Mouse (Mus musculus) c-Kit-positive CD71-negative TER-119-negative erythroid progenitor cells, embryonic 14.5 days (primary cell): ENCODE measurements around the gene Serpind1.
A peak's percentile ranks its signal among the peaks of the same experiment; 100 is the strongest.

Source experiments
- DNase-seq: peaks from one replicate; pipeline ENCODE4 v3.0.0-alpha.2; 2013; ENCODE audit warnings: low read depth

Serpind1 gene

GRCm38 (mm10) chr16:17331116-17331515 lies at the start of gene Serpind1:
Serpind1 (plus strand) TSS chr16:17331371.
- DNase-seq: no peak

DNA sequence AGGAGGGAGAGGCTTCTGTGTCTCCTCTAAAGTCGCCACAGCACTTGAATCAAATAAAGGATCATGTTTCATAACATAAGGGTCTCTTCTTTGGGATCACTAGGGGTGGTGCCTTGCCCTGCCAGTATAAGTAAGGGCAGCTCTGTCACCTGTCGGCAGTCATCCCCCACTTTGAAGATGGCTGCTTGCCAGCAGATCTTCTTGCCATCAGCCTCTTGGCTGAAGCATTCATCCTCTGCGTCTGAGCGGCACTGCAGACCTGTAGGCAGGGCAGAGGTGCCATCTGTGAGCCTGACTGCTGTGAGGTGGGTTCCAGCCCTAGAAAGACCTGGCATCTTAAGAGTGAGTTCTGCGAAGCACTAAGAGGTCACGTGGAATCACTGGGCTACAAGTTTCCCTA lies 48.0 kb upstream of the Serpind1 start:
- DNase-seq: no peak

DNA sequence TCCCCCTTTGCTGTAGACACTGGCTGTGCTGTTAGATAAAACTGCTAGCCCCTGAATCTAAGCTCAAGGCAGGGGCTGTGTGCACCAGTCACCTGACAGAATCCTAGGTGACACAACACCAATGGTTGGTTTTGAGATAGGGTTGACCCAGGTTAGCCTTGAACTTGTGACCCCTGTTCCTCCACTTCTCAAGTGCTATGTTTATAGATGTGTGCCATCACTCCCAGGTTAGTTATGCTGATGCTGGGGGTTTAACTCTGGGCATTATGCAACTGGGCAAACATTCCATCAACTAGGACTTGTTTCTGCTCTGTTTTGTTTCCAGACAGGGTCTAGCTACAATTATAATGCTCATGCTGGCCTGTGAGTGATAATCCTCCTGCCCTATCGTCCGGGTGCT lies 44.1 kb upstream of the Serpind1 start:
- DNase-seq: no peak

- DNase-seq: no peak
These were observed 40.2 kb upstream of the Serpind1 start for GRCm38 (mm10) chr16:17291016-17291415.

DNA sequence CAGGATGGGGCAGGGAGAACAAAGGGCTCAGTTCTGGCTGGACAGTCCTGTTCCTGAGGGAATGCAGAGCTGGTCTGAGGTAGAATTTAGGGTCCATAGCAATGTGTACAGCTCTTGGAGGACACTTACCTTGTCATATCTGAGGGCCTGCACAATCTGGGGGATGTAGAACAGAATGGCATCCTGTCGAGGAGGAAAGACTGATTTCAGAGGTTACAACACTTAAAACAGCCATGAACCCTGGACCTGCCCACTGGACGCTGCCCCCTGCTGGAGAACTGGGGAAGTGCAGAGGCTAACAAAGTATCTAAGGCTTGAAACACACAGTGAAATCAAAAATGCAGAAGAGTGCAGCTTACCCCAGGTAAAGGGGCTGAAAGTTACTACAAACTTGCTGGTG lies 38.4 kb upstream of the Serpind1 start:
- peak; percentile 63 for DNase-seq

GRCm38 (mm10) chr16:17300818-17301217 lies 30.4 kb upstream of the Serpind1 start:
- no peak for DNase-seq

DNA sequence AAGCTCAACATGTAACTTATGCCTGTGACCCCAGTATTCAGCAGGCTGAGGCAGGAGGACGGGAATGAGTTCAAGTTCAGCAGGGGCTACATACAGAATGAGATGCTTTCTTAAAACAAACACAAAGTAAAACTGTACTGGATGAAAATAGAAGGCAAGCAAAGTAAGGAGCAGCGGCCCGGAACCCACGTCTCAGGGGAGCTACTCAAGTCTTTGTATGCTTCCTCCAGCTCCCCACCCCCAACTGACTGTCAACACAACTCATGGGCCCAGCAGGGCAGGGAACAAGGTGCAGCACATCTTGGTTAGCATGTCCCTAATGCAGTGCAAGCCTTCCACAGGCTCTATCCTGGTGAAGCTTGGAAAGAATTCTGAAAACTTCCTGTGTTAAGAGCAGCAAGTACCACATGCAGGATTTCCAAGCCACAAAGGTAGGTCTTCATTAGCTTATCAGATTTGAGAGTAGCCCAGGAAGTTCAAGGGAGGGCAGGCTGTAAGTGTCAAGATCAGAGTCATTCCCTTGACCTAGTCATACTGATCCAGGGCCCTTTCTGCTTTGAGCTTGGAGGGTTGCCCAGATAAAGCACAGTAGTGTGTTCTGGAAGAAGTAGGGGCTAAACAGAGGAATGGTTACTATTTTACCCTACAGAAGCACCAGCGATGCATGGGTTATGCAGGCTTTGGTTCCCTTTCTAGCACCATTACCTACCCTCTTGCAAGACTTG lies 27.5 kb upstream of the Serpind1 start:
- DNase-seq: no peak

- no peak for DNase-seq
These were observed 23.7 kb upstream of the Serpind1 start for GRCm38 (mm10) chr16:17307461-17307860.

DNA sequence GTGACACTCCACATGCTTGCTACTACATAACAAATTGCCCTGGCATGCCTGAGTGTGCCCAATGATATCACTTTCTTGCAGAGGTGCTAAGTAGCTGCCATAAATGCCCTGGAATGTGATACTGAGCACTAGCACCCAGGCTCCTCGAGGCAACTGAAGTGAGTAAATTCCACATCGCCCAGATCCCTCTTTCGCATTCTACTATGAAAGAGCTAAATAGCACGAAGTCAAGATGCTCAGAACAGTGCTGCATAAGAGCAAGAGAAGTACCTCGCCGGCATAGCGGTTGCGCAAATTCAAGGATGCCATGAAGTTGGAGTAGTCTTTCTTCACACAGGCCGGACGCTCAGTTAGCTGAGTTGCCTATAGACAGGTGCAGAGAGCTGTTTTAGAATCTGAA lies 22.1 kb upstream of the Serpind1 start:
- no peak for DNase-seq

GRCm38 (mm10) chr16:17312531-17312930 lies 18.6 kb upstream of the Serpind1 start:
- no peak for DNase-seq

DNA sequence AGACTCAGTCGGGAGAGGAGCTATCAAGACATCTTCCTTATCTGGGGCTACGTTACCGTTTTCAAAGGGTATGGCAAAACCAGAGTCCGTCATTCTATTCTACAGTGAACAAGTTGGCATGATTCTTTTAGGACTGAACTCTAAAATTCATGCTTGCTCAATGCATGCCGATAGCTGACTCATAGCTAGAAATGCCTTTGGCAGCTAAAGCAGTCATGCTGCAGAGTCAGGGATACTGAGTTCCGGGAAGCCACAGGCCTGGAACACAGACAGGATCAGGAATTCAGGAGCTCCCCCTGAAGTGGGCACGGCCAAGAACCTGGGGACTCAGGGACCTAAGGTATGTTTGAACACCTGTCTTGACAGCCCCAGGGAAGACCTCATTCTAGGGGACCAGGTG lies 14.6 kb upstream of the Serpind1 start:
- no peak for DNase-seq

DNA sequence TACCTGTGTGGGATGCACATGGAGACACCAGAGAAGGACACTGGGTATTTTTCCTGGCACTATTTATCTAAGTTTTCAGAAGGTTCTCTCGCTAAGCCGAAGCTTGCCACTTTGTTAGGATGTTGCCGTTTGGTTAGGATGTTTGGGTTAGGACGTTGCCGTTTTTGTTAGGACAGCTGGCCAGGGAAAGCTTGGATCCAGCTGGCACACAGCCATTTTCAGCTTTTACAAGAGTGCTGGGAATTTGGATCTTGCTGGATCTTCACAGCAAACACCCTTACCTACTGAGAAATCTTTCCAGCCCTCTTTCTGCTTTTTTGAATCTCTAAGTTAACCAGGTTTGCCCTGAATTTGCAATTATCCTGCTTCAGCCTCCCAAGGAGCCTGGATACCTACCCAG lies 9.7 kb upstream of the Serpind1 start:
- no peak for DNase-seq

DNA sequence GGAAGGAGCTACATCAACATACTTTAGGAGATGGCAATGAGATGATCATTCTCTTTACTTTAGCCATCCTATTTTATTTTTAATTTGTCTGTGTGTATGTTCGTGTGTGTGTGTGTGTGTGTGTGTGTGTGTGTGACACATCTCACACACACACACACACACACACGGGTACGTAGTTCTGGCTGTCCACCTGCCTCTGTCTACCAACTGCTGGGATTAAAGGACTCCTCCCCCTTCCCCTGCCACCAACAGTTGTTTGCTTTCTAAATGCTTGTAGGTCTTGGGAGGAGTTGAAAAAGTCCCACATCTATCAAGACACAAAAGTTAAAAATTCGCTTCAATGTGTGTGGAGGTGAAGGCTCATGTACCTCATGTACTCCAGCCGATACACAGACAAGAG lies 6.4 kb upstream of the Serpind1 start:
- DNase-seq: no peak

DNA sequence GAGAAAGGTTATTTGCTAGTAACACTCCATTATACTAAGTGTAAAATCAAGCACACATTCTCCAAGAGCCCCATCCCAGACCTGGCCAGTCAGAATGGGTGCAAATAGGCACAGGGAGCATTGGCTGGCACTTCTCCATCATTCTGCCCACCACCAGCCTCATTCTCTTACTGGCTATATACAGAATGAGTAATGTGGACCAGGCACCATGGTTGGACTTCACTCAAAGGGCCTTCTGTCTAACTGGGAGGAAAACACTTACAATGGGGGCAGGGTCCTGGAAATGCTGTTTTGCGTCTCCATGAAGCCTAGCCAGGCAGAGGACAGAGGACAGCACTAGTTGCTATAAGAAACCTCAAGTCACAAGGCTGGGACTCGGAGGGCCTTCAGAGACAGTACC lies 5.1 kb upstream of the Serpind1 start:
- no peak for DNase-seq

GRCm38 (mm10) chr16:17329848-17330570 lies 1.2 kb upstream of the Serpind1 start:
- no peak for DNase-seq

DNA sequence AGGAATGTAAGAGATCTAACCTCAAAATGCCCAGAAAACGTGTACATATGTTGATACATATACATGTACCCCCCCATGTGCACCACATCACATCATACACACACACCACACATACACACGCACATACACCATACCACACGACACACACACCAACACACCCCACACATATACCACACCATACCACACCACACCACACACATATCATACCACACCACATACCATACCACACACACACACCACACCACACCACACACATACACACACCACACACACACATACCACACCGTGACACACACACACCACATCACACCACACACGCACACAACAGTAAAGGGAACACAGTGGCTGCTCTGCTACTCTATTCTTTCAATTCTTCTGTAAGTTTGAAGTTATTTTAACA lies 684 bp downstream of the Serpind1 start:
- no peak for DNase-seq

DNA sequence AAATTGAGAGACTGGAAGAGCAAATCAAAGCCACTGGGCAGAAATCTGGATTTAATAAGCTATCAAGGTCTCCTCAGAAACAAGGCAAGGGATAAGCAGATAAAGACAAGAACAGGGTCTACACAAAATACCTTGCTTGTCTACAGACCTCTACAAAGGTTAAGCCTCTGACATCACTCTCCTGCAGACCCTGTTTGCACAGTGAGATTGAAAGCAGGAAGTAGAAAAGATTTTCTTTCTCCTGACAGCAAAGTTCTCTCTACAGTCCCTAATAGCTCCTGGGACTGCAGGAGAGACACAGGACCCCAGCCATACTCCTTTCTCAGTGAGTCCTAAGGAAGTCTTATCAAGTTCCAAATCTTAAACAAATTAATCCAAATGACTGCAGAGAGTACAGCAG lies 3.4 kb downstream of the Serpind1 start:
- DNase-seq: no peak

- DNase-seq: no peak
These were observed 4.9 kb downstream of the Serpind1 start for GRCm38 (mm10) chr16:17336089-17336488.

GRCm38 (mm10) chr16:17339701-17340100 lies 8.5 kb downstream of the Serpind1 start:
- no peak for DNase-seq

GRCm38 (mm10) chr16:17340705-17341104 lies 9.5 kb downstream of the Serpind1 start:
- DNase-seq: no peak

DNA sequence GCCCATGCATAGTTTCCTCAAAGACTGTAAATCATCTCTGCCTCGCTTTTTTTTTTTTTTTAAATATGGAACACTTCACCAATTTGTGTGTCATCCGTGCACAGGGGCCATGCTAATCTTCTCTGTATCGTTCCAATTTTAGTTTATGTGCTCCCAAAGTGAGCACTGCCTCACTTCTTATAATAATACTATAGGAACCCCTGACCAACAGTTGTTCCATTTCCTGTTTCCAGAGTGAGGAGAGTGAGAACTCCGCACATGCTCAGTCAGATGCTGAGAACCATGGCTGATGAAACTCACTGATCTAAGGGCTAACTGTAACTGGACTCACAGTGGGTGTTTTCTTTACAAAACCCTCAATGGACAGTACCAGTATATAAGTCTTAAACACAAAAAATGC lies 10.7 kb downstream of the Serpind1 start:
- no peak for DNase-seq

DNA sequence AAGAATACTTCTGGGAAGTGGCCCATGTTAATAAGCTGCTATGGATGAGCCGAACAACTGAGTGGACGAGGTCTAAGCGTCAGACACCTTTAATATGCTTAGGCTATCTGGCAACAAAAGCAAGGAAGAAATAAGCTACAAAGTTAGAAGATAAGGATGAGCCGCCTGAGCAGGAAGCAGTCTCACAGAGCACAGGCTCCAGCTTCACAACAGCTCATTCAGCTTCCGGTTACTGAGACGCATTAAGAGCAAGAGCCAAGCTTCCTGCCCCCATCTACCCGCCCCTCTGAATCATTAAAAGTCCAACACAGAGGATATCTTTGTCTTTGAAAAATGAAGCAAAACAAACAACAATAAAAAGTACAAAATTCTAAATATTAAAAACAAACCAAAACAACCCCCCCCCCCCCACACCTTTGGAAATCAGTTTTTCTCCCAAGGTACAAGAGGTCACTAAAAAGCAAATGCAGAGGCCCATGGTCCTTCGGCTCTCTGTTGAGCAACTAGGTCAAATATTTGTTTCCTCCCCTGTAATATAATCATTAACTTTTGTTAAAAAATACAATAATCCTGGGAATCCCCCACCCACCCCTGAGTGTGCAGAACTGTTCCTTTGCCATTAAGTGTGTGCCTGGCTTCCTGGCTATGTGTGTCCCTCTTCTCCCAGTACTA lies 14.1 kb downstream of the Serpind1 start:
- no peak for DNase-seq

DNA sequence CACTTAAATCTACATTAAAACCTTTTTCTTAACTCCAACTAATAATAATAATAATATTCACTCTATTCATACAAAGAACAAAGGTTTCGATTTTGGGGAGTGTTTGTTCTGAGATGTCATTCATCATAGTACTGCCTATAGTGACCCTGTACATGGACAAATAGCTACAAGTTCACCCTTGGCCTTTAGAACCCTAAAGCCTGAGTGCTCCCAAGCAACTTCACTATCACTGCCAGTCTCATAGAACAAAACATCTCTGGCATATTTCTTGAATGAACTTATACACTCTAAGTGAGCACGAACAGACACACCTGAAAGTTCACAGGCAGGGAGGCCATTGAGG lies 14.6 kb downstream of the Serpind1 start:
- no peak for DNase-seq
